Mouse (Mus musculus) midbrain, embryonic 11.5 days (tissue): ENCODE measurements at regions not wholly inside any gene's neighbourhood (a gene's known extent, or its start where the extent isn't known, plus 50 kb on each side); places are given as distances from the start of the nearest gene placed in this dataset.

Source experiments
- ATAC-seq: fragments of 200-750 bp; cut with Nextera tagmentation; 2 replicates; pipeline ENCODE4 v1.8.0; 2017; ENCODE audit warnings: moderate TSS enrichment, moderate library complexity; ENCODE audit not compliant: low FRiP score
- DNase-seq: peaks from one replicate; pipeline ENCODE4 v3.0.0; 2015; ENCODE audit warnings: low spot score; ENCODE audit errors: missing footprints
- H3K27ac ChIP-seq: fragments of 300-500 bp; sonication (generic); 2 replicates; pipeline ENCODE4 v1.5.1; 2014; ENCODE audit warnings: low read depth, low read length
- H3K27me3 ChIP-seq: fragments of 300-500 bp; sonication (generic); 2 replicates; pipeline ENCODE4 v1.6.1; 2014; ENCODE audit warnings: mild to moderate bottlenecking, low read length, moderate library complexity, mixed read lengths; ENCODE audit not compliant: control insufficient read depth, insufficient read depth
- H3K36me3 ChIP-seq: fragments of 300-500 bp; sonication (generic); 2 replicates; pipeline ENCODE4 v1.6.1; 2014; ENCODE audit warnings: mild to moderate bottlenecking, low read length, moderate library complexity, mixed read lengths; ENCODE audit not compliant: control insufficient read depth, insufficient read depth
- H3K4me1 ChIP-seq: fragments of 300-500 bp; sonication (generic); 2 replicates; pipeline ENCODE4 v1.6.1; 2014; ENCODE audit warnings: low read length; ENCODE audit not compliant: control insufficient read depth, insufficient read depth
- H3K4me2 ChIP-seq: fragments of 300-500 bp; sonication (generic); 2 replicates; pipeline ENCODE4 v1.6.1; 2014; ENCODE audit warnings: mild to moderate bottlenecking, moderate library complexity
- H3K4me3 ChIP-seq: fragments of 300-500 bp; sonication (generic); 2 replicates; pipeline ENCODE4 v1.5.1; 2014; ENCODE audit warnings: low read depth, low read length
- H3K9ac ChIP-seq: fragments of 300-500 bp; sonication (generic); 2 replicates; pipeline ENCODE4 v1.6.1; 2014; ENCODE audit warnings: low read length
- H3K9me3 ChIP-seq: fragments of 300-500 bp; sonication (generic); 2 replicates; pipeline ENCODE4 v1.6.1; 2016; ENCODE audit warnings: low read length; ENCODE audit not compliant: control insufficient read depth
- WGBS: fragments of 180-500 bp; shearing (Covaris S2); extraction: QIAGEN DNeasy Blood & Tissue Kit; methylation state at CpG from one replicate; pipeline ENCODE4 v1.1.7; 2014; 5-methylcytosine and 5-hydroxymethylcytosine counted together

DNA sequence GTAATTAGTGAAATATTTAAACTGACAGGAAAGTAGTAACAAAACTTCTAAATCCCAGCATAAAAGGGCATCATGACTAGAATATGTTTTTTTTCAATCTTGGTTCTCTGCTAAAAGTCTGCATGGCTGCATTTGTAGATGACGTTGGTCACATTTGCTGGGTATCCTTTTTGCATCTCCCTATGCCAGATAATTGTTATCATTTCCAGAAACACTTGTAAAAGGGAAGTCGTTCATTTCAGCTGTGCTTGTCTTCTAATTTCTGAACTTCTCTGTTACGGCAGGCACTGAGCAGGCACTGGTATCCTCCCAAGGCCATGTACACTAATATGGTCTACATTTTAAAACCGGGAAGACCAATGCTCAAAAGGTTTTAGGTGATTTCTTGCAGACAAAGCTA, 69.6 kb upstream of the Rps6ka3 start:
- no peak for ATAC-seq

DNA sequence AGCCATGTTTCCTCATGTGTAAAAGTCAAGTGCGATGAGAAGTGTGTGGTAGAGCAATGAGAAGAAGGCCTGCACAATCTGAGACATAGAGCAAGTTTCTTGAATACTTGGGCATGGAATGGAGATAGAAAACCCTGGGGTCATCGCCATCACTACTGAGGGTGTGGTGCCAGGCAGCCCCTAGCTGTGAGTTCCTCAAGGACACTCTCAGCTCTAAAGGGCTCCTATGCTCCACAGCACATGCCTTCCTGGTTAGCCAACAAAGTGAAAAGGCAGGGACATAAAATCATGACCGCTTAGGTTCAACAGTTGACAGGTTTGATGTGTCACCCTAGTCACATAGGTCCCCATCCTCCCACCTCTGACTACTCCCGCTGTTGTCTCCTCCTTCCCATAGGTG, 66.8 kb upstream of the Rps6ka3 start:
- 81% methylated on average over 4 of the region's 4 CpGs for WGBS
- ATAC-seq (no peak), DNase-seq (no peak)
- Histone ChIP-seq H3K9ac (no peak overlapping the region), H3K27me3 (no peaks in the 10 kb centered on the region), H3K4me2 (no peak overlapping the region), H3K27ac (no peak overlapping the region), H3K36me3 (no peaks in the 10 kb centered on the region), H3K9me3 (no peaks in the 10 kb centered on the region), H3K4me3 (no peak overlapping the region), H3K4me1 (no peaks in the 10 kb centered on the region)

More for the DNA sequence above, 69.6 kb upstream of the Rps6ka3 start:
- 80% methylated on average over 4 of the region's 4 CpGs for WGBS
- H3K27me3 ChIP-seq = no peaks in the 10 kb centered on the region
- H3K4me1 ChIP-seq = no peaks in the 10 kb centered on the region
- no peaks in the 10 kb centered on the region for H3K9me3 ChIP-seq
- H3K4me2 ChIP-seq = no peak overlapping the region
- H3K4me3 ChIP-seq = no peak overlapping the region
- H3K27ac ChIP-seq = no peak overlapping the region
- no peaks in the 10 kb centered on the region for H3K36me3 ChIP-seq
- H3K9ac ChIP-seq = no peak overlapping the region
- no peak for DNase-seq

DNA sequence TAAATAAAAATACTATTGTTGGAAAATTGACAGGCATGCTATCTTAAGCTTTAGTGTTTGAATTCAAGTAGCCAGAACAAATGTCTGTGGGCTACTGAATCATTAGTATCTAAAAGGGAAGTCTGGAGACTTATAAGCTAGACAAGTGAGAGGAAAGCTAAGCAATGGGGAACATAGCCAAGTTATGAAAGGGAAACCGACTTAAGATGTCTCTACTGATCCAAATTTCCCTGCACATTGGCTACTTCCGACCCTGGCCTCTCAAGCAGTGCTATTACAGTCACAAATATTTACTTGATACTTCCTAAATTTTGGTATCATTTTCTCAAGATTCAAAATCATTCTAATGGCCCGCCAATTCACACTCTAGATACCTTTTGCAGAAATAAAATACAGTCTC, 65.4 kb upstream of the Rps6ka3 start:
- Histone ChIP-seq H3K9me3 (no peaks in the 10 kb centered on the region), H3K36me3 (no peaks in the 10 kb centered on the region), H3K9ac (no peak overlapping the region), H3K4me1 (no peaks in the 10 kb centered on the region), H3K4me3 (no peak overlapping the region), H3K4me2 (no peak overlapping the region), H3K27me3 (no peaks in the 10 kb centered on the region), H3K27ac (no peak overlapping the region)
- 76% methylated on average over 3 of the region's 3 CpGs for WGBS
- no peak for DNase-seq
- ATAC-seq = no peak

DNA sequence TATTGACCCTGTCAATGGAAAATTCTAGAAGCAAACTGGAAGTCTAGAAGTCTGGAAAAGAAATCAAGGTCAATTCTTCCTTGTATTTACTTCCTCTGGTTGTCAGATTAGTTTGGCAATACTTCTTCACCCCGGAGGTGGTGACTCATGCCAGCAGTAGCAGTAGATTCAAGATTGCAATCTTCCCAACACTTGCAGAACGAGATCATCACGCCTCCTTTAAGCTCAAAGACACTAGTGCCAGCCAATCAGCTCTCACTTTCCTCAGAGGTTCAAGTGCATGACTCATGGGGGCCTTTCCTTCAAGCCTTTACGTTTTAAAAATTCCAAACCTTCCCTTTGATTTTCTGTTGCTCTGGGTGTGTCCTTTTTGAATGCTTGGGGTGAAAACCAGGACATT, 64.9 kb upstream of the Rps6ka3 start:
- ATAC-seq (no peak), DNase-seq (no peak)
- WGBS = 74% methylated on average over 4 of the region's 4 CpGs
- H3K4me3 ChIP-seq = no peak overlapping the region
- no peaks in the 10 kb centered on the region for H3K9me3 ChIP-seq
- H3K36me3 ChIP-seq = no peaks in the 10 kb centered on the region
- H3K4me1 ChIP-seq = no peaks in the 10 kb centered on the region
- H3K9ac ChIP-seq = no peak overlapping the region
- no peaks in the 10 kb centered on the region for H3K27me3 ChIP-seq
- no peak overlapping the region for H3K27ac ChIP-seq
- no peak overlapping the region for H3K4me2 ChIP-seq

DNA sequence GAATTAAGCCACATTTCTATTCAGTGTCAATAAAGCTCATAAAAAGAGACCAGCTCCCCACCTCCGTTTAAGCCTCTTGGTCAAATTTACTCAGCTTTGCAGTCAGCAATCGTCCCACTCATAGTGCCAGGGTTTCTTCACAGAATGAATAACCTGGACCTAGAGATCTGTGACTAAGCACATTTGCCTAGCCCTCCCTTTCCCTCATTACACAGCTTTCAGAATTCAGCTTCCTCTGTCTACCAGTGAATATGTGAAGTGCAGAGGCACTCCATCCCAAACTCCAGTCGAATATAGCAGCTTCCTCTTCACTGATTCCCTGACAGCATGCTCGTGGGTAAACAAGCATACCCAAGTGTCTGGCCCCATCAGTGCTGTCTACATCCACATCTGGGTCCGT, 54.3 kb upstream of the Rps6ka3 start:
- Histone ChIP-seq H3K36me3 (no peaks in the 10 kb centered on the region), H3K4me2 (no peak overlapping the region), H3K9ac (no peak overlapping the region), H3K27ac (no peak overlapping the region), H3K9me3 (no peaks in the 10 kb centered on the region), H3K27me3 (no peaks in the 10 kb centered on the region), H3K4me3 (no peak overlapping the region), H3K4me1 (no peaks in the 10 kb centered on the region)
- 76% methylated on average over 5 of the region's 5 CpGs for WGBS
- no peak for DNase-seq
- ATAC-seq = no peak

DNA sequence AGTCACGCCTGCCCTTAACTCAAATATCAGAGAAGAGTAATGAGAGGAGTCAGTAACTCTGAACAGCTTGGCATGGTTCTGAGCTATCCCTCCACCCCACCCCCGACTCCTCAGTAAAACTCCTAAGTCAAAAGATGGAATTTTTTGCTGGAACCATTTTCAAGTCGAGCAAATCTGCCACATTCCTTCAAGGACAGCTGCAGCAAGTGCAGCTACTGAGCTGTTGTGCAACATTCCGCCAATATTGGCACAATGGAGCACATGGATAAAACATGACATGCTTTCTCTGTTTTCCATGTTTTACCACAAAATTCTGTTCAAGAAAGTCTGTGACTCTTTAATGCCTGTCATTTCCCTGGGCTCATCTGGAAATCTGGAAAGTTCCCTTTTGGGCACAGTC, 53.1 kb upstream of the Rps6ka3 start:
- 60% methylated on average over 4 of the region's 4 CpGs for WGBS
- Histone ChIP-seq H3K9me3 (no peaks in the 10 kb centered on the region), H3K4me3 (no peak overlapping the region), H3K4me2 (no peak overlapping the region), H3K4me1 (no peaks in the 10 kb centered on the region), H3K36me3 (no peaks in the 10 kb centered on the region), H3K27me3 (no peaks in the 10 kb centered on the region), H3K9ac (no peak overlapping the region), H3K27ac (no peak overlapping the region)
- DNase-seq = no peak
- no peak for ATAC-seq

DNA sequence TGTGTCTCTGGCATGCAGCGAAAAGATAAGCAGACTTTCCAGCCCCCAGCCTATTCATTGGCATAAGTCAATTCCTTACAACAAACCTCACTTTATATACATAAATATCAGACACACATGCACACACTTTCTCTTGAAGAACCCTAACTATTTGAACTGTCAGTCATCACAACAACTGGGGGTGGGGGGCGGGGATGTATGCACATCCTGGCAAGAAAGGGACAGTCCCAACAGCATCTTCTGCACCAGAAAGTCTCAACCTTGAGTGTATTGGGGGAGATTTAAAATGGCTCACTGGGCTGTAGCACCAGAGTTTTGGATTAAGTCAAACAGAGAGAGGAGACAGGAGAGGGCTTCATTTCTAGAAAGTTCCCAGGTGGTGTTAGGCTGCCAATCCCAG, 50.4 kb upstream of the Rps6ka3 start:
- 85% methylated on average over 2 of the region's 2 CpGs for WGBS
- H3K27me3 ChIP-seq = no peaks in the 10 kb centered on the region
- H3K4me1 ChIP-seq = no peaks in the 10 kb centered on the region
- H3K36me3 ChIP-seq = no peaks in the 10 kb centered on the region
- no peak overlapping the region for H3K27ac ChIP-seq
- no peak overlapping the region for H3K9ac ChIP-seq
- ATAC-seq = no peak
- no peaks in the 10 kb centered on the region for H3K9me3 ChIP-seq
- H3K4me3 ChIP-seq = no peak overlapping the region
- H3K4me2 ChIP-seq = no peak overlapping the region
- no peak for DNase-seq
